Mouse (Mus musculus): ENCODE data around the gene Grip1.

Grip1 gene

GRCm38 (mm10) chr10:119453431-119454105 lies at the start of gene Grip1:
TSS of gene Grip1 (plus strand) at chr10:119453830.
- peak; percentile 31 to 46 for DNase-seq

GRCm38 (mm10) chr10:119405103-119405502 lies 48.5 kb upstream of the Grip1 start:
- no peak for DNase-seq

- DNase-seq, result no peak
Observed at GRCm38 (mm10) chr10:119405612-119406011, 48.0 kb upstream of the Grip1 start.

GRCm38 (mm10) chr10:119408327-119408726 lies 45.3 kb upstream of the Grip1 start:
- peak in 1 of 2 experiments; percentile 15 for DNase-seq

- DNase-seq, result no peak
Observed at GRCm38 (mm10) chr10:119413238-119413637, 40.4 kb upstream of the Grip1 start.

- no peak for DNase-seq
Observed at GRCm38 (mm10) chr10:119415106-119415505, 38.5 kb upstream of the Grip1 start.

- no peak for DNase-seq
Observed at GRCm38 (mm10) chr10:119421418-119421817, 32.2 kb upstream of the Grip1 start.

- DNase-seq, result no peak
Observed at GRCm38 (mm10) chr10:119423821-119424534, 29.7 kb upstream of the Grip1 start.

DNA sequence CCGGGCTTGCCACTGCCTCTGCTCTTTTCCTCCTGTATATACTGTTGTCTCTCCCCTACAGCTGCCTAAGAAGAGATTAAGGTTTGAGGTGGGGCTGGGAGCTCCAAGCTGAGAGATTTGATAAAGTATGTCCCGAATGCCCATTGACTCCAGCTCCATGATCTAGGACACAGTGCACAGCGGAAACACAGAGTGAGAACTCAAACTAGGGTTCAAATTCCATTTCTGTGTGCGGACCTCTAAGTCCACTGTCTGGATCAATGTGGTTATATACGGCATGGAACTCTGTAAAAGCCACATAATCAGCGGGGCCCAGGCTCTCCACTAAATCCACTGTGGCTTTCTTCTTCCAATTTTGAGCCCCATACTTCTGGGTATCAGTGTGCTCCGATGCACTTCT lies 26.0 kb upstream of the Grip1 start:
- DNase-seq, result no peak

GRCm38 (mm10) chr10:119428106-119428505 lies 25.5 kb upstream of the Grip1 start:
- no peak for DNase-seq

DNA sequence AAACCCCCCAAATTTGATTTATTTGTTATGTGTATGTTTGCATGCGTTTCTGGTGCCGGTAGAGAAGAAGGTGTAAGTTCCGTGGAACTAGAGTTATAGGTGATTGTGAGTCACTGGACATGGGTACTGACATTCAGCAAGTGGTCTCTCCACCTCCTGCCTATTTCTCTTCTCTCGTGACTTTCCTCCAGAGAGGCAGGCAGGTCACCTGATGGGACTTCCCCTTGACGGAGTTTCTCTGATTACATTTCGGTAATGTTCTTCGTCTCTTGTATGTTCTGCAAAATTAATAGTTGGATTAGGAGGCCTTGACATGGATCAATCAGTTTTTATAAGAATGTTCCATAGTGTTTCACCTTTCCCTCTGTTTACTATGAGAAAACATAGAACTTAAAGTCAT lies 23.4 kb upstream of the Grip1 start:
- DNase-seq, result no peak

- no peak for DNase-seq
Observed at GRCm38 (mm10) chr10:119431801-119432200, 21.8 kb upstream of the Grip1 start.

GRCm38 (mm10) chr10:119435818-119436217 lies 17.8 kb upstream of the Grip1 start:
- no peak for DNase-seq

- DNase-seq, result no peak
Observed at GRCm38 (mm10) chr10:119437319-119437718, 16.3 kb upstream of the Grip1 start.

DNA sequence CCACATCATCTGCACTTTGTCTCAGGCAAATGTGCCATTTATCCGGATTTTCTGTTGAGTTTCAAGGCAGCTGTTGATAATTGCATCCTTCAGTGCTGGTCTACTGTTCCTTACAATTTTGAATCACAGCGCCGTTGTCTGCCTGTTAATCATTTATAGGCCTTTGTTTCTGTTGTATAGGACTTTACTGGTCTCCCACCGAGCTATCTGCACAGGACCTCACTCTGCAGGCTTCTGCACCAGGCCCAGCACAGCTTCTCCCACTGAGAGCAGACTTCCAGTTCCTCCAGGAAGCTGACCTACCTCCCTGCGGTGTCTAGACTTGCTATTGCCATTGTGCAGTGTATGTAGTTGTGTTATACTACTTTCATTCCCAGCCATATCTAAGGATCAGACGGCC lies 11.9 kb upstream of the Grip1 start:
- DNase-seq, result no peak

DNA sequence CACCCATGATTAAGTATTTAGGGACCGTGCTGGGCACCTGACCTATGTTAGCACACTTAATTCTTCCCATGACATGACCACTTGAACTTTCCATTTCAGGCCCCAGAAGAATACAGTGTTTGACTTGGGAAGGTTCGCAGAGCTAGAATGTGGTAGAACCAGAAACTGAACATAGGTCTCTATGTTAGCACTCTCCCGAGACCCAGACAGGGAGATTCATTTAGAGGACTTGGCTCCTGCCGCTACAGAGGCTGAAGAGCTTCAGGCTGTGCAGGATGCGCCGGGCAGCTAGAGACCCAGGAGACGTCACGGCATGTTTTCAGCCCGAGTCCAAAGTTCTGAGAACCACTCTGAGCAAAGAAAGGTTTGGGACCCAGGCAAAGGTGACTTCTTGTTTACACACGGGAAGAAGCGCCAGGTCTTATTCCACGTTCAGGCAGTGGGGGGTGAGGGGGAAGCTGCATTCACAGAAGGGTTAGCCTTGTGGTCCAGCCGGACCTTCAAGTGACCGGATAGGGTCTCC lies 6.2 kb upstream of the Grip1 start:
- DNase-seq, result peak in 1 of 2 experiments; percentile 13

DNA sequence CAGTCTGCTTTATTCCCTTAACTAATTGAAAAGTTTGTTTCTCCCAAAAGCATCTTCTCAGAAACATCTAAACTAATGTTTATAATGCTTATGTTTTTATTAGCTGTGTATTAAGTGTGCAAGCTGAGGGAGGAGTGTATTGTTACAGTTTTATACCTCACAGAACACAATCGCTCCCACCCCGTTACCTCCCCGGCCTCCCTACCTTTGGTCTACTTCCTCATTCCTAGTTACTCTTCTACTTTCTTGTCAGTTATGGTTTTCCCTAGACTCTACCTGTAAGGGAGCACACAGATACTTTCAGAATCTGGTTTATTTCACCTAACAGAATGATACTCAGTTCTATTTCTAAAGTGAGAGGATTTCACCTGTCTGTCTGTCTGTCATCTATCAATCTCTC lies 5.7 kb upstream of the Grip1 start:
- no peak for DNase-seq

- DNase-seq, result no peak
Observed at GRCm38 (mm10) chr10:119452698-119453097, 932 bp upstream of the Grip1 start.

DNA sequence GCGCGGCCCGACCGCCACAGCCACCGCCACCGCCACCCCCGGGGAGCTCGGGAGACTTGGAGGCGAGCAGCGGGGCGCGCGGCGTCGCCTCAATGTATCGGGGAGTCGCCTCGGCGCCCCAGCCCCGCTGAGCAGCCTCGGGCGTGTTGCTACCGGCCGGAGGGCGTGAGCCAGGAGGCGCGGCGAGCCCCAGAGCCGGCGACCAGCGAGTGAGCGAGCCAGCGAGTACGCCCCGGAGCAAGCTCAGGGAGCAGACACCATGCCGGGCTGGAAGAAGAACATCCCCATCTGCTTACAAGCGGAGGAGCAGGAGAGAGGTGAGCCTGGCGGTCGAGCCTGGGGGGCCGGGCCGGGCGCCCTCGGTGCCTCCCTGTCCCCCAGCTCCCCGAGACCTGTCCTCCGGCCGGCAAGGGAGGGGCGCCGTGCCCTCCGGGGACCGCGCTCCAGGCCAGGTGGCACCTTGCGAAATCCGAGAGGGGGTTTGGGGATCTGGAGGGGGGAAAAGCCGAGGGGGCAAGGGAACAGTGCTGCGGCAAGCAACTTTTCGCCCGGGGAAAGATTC lies 557 bp downstream of the Grip1 start:
- peak; percentile 13 to 27 for DNase-seq

DNA sequence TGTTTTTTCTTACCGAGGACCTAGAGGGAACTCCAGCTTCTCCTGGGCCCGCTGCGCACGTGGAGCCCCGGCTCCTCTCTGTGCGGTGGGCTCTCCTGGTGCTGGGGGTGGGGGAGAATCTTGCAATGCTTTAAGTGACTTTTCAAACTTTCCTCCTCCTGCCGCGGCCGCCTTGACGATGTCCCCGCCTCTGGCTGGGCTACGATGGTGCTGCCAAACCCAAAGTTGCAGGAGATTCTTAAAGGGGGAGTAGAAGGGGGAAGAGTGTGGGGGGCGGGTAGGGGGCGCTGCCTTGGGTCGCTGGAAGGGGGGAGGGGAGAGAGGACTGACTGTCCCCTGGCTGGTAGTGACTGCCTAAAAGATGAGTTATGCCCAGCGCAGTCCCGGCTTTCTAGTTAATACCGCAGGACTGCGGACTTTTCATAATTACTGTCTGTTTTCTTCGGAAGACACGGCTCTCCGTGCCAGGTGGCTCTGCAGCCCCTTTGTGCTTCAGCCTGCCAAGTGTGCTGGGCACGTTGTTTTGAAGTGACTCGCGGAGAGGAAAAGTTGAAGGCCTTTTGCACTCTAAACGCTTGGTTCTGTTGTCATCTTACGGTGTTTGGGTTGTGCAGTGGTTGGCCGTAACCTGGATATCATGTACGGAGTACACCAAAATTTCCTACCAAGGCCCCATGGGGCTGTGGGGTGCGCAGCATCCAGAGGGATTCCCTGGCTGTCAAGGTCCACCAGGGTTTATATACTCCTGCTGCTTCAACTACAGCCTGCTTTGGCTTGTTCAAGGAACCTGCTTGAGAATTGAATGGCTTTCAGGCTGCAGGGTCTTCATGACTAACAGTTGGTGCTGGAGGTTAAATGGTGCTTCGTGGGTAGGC lies 1.3 kb downstream of the Grip1 start:
- DNase-seq, result no peak

GRCm38 (mm10) chr10:119455543-119455940 lies 1.9 kb downstream of the Grip1 start:
- no peak for DNase-seq

- DNase-seq, result no peak
Observed at GRCm38 (mm10) chr10:119457121-119457520, 3.5 kb downstream of the Grip1 start.

- DNase-seq, result no peak
Observed at GRCm38 (mm10) chr10:119458991-119459390, 5.4 kb downstream of the Grip1 start.

All from lung, adult 18-20 months (tissue).